In the genomic region with DNA sequence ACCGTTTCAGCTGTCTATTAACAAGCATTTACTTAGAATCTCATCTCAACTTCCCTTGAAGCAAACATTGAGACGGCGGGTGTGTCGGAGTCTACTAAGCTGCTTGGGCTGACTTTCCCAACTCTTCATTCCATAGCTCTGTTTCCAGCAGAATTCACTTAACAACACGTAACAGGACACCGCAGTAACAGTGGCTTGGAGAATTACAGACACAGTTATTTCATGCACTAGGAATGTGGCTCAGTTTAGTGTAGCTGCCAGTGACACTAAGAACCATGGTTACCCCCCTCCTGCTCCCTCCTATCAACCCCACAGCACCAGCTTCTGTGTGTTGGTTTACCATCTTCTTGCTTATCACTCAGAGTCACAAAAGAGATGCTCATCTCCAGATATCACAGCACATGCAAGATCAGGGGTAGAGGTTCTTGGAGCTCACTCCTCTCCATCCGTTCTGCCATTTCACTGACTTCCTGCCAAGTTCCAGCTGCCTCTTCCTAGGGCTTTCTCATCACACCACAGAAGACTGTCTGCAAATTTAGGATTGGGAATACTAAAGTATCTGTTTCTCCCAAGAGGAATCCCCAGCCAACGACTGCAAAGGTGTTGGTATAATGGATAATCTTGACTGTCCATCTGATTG, we compare ENCODE assay signal across 10 mouse cellular contexts.
DNase-seq lines count a peak whose midpoint lies in the region; ATAC-seq and TF ChIP-seq lines count a peak whose summit lies in the region.
"Had no signal": no experiment of that assay in that cellular context is flagged by ENCODE, and none has a peak within 500 bp of the region (broad histone marks: within the 10 kb centered on the region; RNA-seq: fewer than 3 reads in every experiment).

No protein-coding gene starts in this region.

- no peak for DNase-seq in lung, adult 2 months
- DNase-seq in fibroblast of lung, adult 2 months (ENCODE audit: low read depth), result peak; percentile 66
- no peak for DNase-seq in layer of hippocampus, adult 2 months (ENCODE audit: low spot score in 2 of 2)
- no peak for DNase-seq in right cerebral cortex, postnatal 36 days (ENCODE audit: low spot score in 2 of 2)
- DNase-seq in kidney, adult 8-10 months, result no peak
- DNase-seq: cerebellum, adult 11-12 months had no signal

- H3K9me3 ChIP-seq in lung, embryonic 15.5 days, result no peaks in the 10 kb centered on the region
- H3K9me3 ChIP-seq in limb, embryonic 12.5 days, result no peaks in the 10 kb centered on the region
- no peaks in the 10 kb centered on the region for H3K9me3 ChIP-seq in stomach, embryonic 16.5 days (replicated peaks; ENCODE audit: control insufficient read depth, low read length)

- no peaks in the 10 kb centered on the region for H3K36me3 ChIP-seq in lung, embryonic 15.5 days
- no peaks in the 10 kb centered on the region for H3K36me3 ChIP-seq in limb, embryonic 12.5 days
- no peaks in the 10 kb centered on the region for H3K36me3 ChIP-seq in stomach, embryonic 16.5 days (ENCODE audit: control insufficient read depth, insufficient read depth, low read length)

- 0 out of 2 replicates have a peak overlapping the region, but pooled peaks have one; percentile 8 for H3K27ac ChIP-seq in lung, embryonic 15.5 days
- H3K27ac ChIP-seq in limb, embryonic 12.5 days, result peak overlapping the region; percentile 62; the same call in 1 of the 2 replicates
- H3K27ac ChIP-seq in stomach, embryonic 16.5 days (ENCODE audit: low read length), result peak overlapping the region; percentile 32; the same call in 1 of the 2 replicates
- H3K27ac ChIP-seq in layer of hippocampus, adult 2 months, result no peak overlapping the region

- 41% methylated on average over 8 of the region's 8 CpGs for WGBS in lung, embryonic 15.5 days
- whole genome bisulfite sequencing in lung, adult 2 months, result 46% methylated on average over 8 of the region's 8 CpGs
- 55% methylated on average over 8 of the region's 8 CpGs for WGBS in limb, embryonic 12.5 days
- WGBS in stomach, embryonic 16.5 days, result 50% methylated on average over 8 of the region's 8 CpGs

- no peak overlapping the region for H3K9ac ChIP-seq in lung, embryonic 15.5 days
- H3K9ac ChIP-seq in limb, embryonic 12.5 days (replicated peaks), result no peak overlapping the region
- H3K9ac ChIP-seq in stomach, embryonic 16.5 days (ENCODE audit: low read length), result no peak overlapping the region

- H3K4me3 ChIP-seq in lung, embryonic 15.5 days, result no peak overlapping the region
- no peak overlapping the region for H3K4me3 ChIP-seq in lung, adult 2 months (replicated peaks; ENCODE audit: extremely low read depth, low read depth, low read length)
- no peak overlapping the region for H3K4me3 ChIP-seq in limb, embryonic 12.5 days (replicated peaks)
- no peak overlapping the region for H3K4me3 ChIP-seq in stomach, embryonic 16.5 days (replicated peaks; ENCODE audit: low read length)
- no peak overlapping the region for H3K4me3 ChIP-seq in layer of hippocampus, adult 2 months

- H3K4me2 ChIP-seq in lung, embryonic 15.5 days, result no peak overlapping the region
- no peak overlapping the region for H3K4me2 ChIP-seq in limb, embryonic 12.5 days
- H3K4me2 ChIP-seq in stomach, embryonic 16.5 days (ENCODE audit: low read depth, low read length), result no peak overlapping the region
- H3K4me2 ChIP-seq: midbrain, embryonic 11.5 days had no signal

- no peak for TF ChIP-seq CTCF in lung, adult 2 months (IDR thresholded peaks at IDR 0.05; ENCODE audit: insufficient read depth, low read length)
- TF ChIP-seq CTCF in layer of hippocampus, adult 2 months (conservative IDR thresholded peaks at IDR 0.05), result no peak

- H3K4me1 ChIP-seq in lung, embryonic 15.5 days, result peaks cover 7% of the 10 kb centered on the region; the same call in 1 of the 2 replicates
- H3K4me1 ChIP-seq in lung, adult 2 months (ENCODE audit: control insufficient read depth, insufficient read depth, low read length), result no peaks in the 10 kb centered on the region
- H3K4me1 ChIP-seq in limb, embryonic 12.5 days (replicated peaks), result peaks cover 12% of the 10 kb centered on the region
- 0 out of 2 replicates have a peak, but pooled peaks cover 2% of the 10 kb centered on the region for H3K4me1 ChIP-seq in stomach, embryonic 16.5 days (ENCODE audit: control insufficient read depth, insufficient read depth, low read length)

- TF ChIP-seq POLR2A in lung, adult 2 months (IDR thresholded peaks at IDR 0.05; ENCODE audit: borderline replicate concordance, extremely low read depth, low read depth, low read length), result no peak

- peak; percentile 65; the same call in 1 of the 2 replicates for ATAC-seq in lung, embryonic 15.5 days (ENCODE audit: borderline replicate concordance, extremely low read depth, low FRiP score, low TSS enrichment)
- ATAC-seq in limb, embryonic 12.5 days (ENCODE audit: insufficient number of reproducible peaks, insufficient read depth, low FRiP score, low TSS enrichment, low read depth), result peak; percentile 83; the same call in 1 of the 2 replicates
- peak; percentile 48; the same call in 1 of the 2 replicates for ATAC-seq in stomach, embryonic 16.5 days (ENCODE audit: insufficient read depth, low FRiP score)

- no peaks in the 10 kb centered on the region for H3K27me3 ChIP-seq in lung, embryonic 15.5 days
- H3K27me3 ChIP-seq in limb, embryonic 12.5 days, result no peaks in the 10 kb centered on the region
- H3K27me3 ChIP-seq in stomach, embryonic 16.5 days (ENCODE audit: control insufficient read depth, insufficient read depth, low read length), result no peaks in the 10 kb centered on the region
